Comparison of ENCODE assay signal across 9 mouse cellular contexts in the genomic region with DNA sequence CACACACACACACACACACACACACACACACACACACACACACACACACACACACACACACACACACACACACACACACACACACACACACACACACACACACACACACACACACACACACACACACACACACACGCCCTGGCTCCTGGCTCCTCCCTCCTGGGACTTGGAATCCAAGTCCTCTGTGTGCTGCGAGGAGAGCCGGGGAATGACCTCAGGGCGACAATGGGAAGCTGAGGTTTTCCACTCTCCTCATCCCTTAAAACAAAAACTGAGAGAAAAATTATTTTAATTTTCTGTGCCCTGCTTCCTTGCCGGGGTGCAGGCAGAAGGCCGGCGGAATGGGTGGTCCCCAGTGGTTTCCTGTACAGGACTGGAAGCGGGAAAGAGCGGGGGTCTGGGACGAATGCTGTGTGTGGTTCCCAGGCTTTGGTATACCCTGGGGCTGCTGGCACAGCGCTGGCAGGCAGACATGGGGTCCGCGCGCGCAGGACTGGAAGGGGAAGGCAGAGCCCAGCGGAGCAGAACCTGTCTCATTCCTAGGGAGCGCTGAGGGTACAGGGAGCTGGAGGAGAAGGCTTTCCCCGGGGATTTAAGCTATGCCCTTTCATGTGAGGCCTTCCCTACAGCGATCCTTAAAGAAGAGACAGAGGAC. TPM values are rescaled to one million over a fixed set of nuclear protein-coding genes. Genes with fewer than 3 reads are reported as not detected.
DNase-seq lines count a peak whose midpoint lies in the region; ATAC-seq and TF ChIP-seq lines count a peak whose summit lies in the region.
"Had no signal": no experiment of that assay in that cellular context is flagged by ENCODE, and none has a peak within 500 bp of the region (broad histone marks: within the 10 kb centered on the region; RNA-seq: fewer than 3 reads in every experiment).

No protein-coding gene starts in this region.

- DNase-seq in heart, embryonic 10.5 days (ENCODE audit: low spot score), result no peak
- no peak for DNase-seq in heart, adult 9 months (ENCODE audit: low spot score in 2 of 2)
- DNase-seq in forebrain, postnatal 0 days, result no peak
- DNase-seq in kidney, postnatal 10 days, result peak; percentile 62
- no peak for DNase-seq in ovary, postnatal 10 days (ENCODE audit: low spot score)
- DNase-seq in liver, embryonic 11.5 days (ENCODE audit: low spot score), result no peak
- DNase-seq in cerebellum, adult 18-20 months, result no peak

- peaks cover 24% of the 10 kb centered on the region for H3K4me1 ChIP-seq in heart, embryonic 10.5 days
- H3K4me1 ChIP-seq in forebrain, postnatal 0 days (ENCODE audit: insufficient read depth), result no peaks in the 10 kb centered on the region
- 0 out of 2 replicates have a peak, but pooled peaks cover 4% of the 10 kb centered on the region for H3K4me1 ChIP-seq in neural tube, embryonic 12.5 days
- no peaks in the 10 kb centered on the region for H3K4me1 ChIP-seq in liver, embryonic 11.5 days (replicated peaks; ENCODE audit: control insufficient read depth, insufficient read depth, low read length)

- TF ChIP-seq CTCF in forebrain, postnatal 0 days (IDR thresholded peaks at IDR 0.05; ENCODE audit: low read depth), result no peak

- H3K27me3 ChIP-seq in heart, embryonic 10.5 days (ENCODE audit: insufficient read depth, poor library complexity, severe bottlenecking), result peaks cover 30% of the 10 kb centered on the region
- H3K27me3 ChIP-seq in forebrain, postnatal 0 days (ENCODE audit: insufficient read depth, low read length), result no peaks in the 10 kb centered on the region
- H3K27me3 ChIP-seq in neural tube, embryonic 12.5 days (replicated peaks), result peaks cover 25% of the 10 kb centered on the region
- H3K27me3 ChIP-seq in liver, embryonic 11.5 days (replicated peaks; ENCODE audit: control insufficient read depth, insufficient read depth, low read length), result peaks cover 56% of the 10 kb centered on the region

- peak overlapping the region; percentile 82 for H3K27ac ChIP-seq in heart, embryonic 10.5 days
- no peak overlapping the region for H3K27ac ChIP-seq in forebrain, postnatal 0 days (ENCODE audit: low read depth, low read length)
- no peak overlapping the region for H3K27ac ChIP-seq in neural tube, embryonic 12.5 days
- H3K27ac ChIP-seq in liver, embryonic 11.5 days (ENCODE audit: low read depth, low read length), result no peak overlapping the region

- H3K9me3 ChIP-seq in heart, embryonic 10.5 days, result peaks cover 4% of the 10 kb centered on the region; the same call in 1 of the 2 replicates
- no peaks in the 10 kb centered on the region for H3K9me3 ChIP-seq in forebrain, postnatal 0 days (ENCODE audit: low read length)
- H3K9me3 ChIP-seq in neural tube, embryonic 12.5 days, result no peaks in the 10 kb centered on the region
- no peaks in the 10 kb centered on the region for H3K9me3 ChIP-seq in liver, embryonic 11.5 days (ENCODE audit: control insufficient read depth, low read length)

- no peak for ATAC-seq in forebrain, postnatal 0 days
- 0 out of 2 replicates have a peak, but pooled peaks have one; percentile 17 for ATAC-seq in neural tube, embryonic 12.5 days (ENCODE audit: low FRiP score, low read depth)
- no peak for ATAC-seq in liver, embryonic 11.5 days (replicated peaks; ENCODE audit: low FRiP score)

- 10% methylated on average over 18 of the region's 19 CpGs for WGBS in heart, embryonic 10.5 days
- WGBS in forebrain, postnatal 0 days, result 2% methylated on average over 19 of the region's 19 CpGs
- 7% methylated on average over 19 of the region's 19 CpGs for WGBS in neural tube, embryonic 12.5 days
- WGBS in liver, embryonic 11.5 days, result 13% methylated on average over 18 of the region's 19 CpGs

- H3K36me3 ChIP-seq in heart, embryonic 10.5 days, result no peaks in the 10 kb centered on the region
- H3K36me3 ChIP-seq in forebrain, postnatal 0 days (ENCODE audit: insufficient read depth), result no peaks in the 10 kb centered on the region
- no peaks in the 10 kb centered on the region for H3K36me3 ChIP-seq in neural tube, embryonic 12.5 days
- H3K36me3 ChIP-seq in liver, embryonic 11.5 days (ENCODE audit: control insufficient read depth, insufficient read depth, low read length), result no peaks in the 10 kb centered on the region

- no peak overlapping the region for H3K9ac ChIP-seq in forebrain, postnatal 0 days
- no peak overlapping the region for H3K9ac ChIP-seq in neural tube, embryonic 12.5 days
- no peak overlapping the region for H3K9ac ChIP-seq in liver, embryonic 11.5 days (ENCODE audit: low read depth, low read length)

- peak overlapping the region; percentile 37 for H3K4me3 ChIP-seq in heart, embryonic 10.5 days
- H3K4me3 ChIP-seq in forebrain, postnatal 0 days (ENCODE audit: low read depth, low read length), result no peak overlapping the region
- H3K4me3 ChIP-seq in neural tube, embryonic 12.5 days, result no peak overlapping the region
- no peak overlapping the region for H3K4me3 ChIP-seq in liver, embryonic 11.5 days (ENCODE audit: low read depth, low read length)

- H3K4me2 ChIP-seq in forebrain, postnatal 0 days (ENCODE audit: low read depth), result peak overlapping the region; percentile 10; the same call in 1 of the 2 replicates
- H3K4me2 ChIP-seq in neural tube, embryonic 12.5 days (replicated peaks), result peak overlapping the region; percentile 38
- no peak overlapping the region for H3K4me2 ChIP-seq in liver, embryonic 11.5 days

RNA-seq across cellular contexts. Expression of a gene that starts 30.1 kb away (rescaled TPM):
- polyA plus RNA-seq in heart, embryonic 10.5 days (2016; fragmentation: Nextera tagmentation; extraction: Ambion mirVana), result 0.44 TPM in 1 of 2 replicates, not detected in the other
- 0.62 and 1.9 TPM in 2 replicates for total RNA-seq in forebrain, postnatal 0 days (2014; rRNA removed)
- polyA plus RNA-seq in forebrain, postnatal 0 days (2015; fragmentation: Nextera tagmentation; extraction: Ambion mirVana), result 0.03 and 0.18 TPM in 2 replicates
- polyA plus RNA-seq in neural tube, embryonic 12.5 days (2016; fragmentation: Nextera tagmentation; extraction: Ambion mirVana), result 1.0 and 1.2 TPM in 2 replicates
- polyA plus RNA-seq in liver, embryonic 11.5 days (2014; fragmentation: Nextera tagmentation; extraction: Ambion mirVana), result 0.94 and 1.3 TPM in 2 replicates
- total RNA-seq: hematopoietic stem cell, adult 5-6 weeks had no signal

RNA-seq across cellular contexts. Expression of a gene that starts 31.1 kb away (rescaled TPM):
- polyA plus RNA-seq in heart, embryonic 10.5 days (2016; fragmentation: Nextera tagmentation; extraction: Ambion mirVana), result 80.6 and 140 TPM in 2 replicates
- 69.0 and 91.4 TPM in 2 replicates for total RNA-seq in forebrain, postnatal 0 days (2014; rRNA removed)
- polyA plus RNA-seq in forebrain, postnatal 0 days (2015; fragmentation: Nextera tagmentation; extraction: Ambion mirVana), result 34.3 and 36.1 TPM in 2 replicates
- 156 and 166 TPM in 2 replicates for polyA plus RNA-seq in neural tube, embryonic 12.5 days (2016; fragmentation: Nextera tagmentation; extraction: Ambion mirVana)
- polyA plus RNA-seq in liver, embryonic 11.5 days (2014; fragmentation: Nextera tagmentation; extraction: Ambion mirVana), result 148 and 149 TPM in 2 replicates

RNA-seq across cellular contexts. Expression of a gene that starts 57.9 kb away (rescaled TPM):
- polyA plus RNA-seq in heart, embryonic 10.5 days (2016; fragmentation: Nextera tagmentation; extraction: Ambion mirVana), result 973 and 1,195 TPM in 2 replicates
- total RNA-seq in forebrain, postnatal 0 days (2014; rRNA removed), result 230 and 424 TPM in 2 replicates
- 688 and 881 TPM in 2 replicates for polyA plus RNA-seq in forebrain, postnatal 0 days (2015; fragmentation: Nextera tagmentation; extraction: Ambion mirVana)
- polyA plus RNA-seq in neural tube, embryonic 12.5 days (2016; fragmentation: Nextera tagmentation; extraction: Ambion mirVana), result 436 and 478 TPM in 2 replicates
- polyA plus RNA-seq in liver, embryonic 11.5 days (2014; fragmentation: Nextera tagmentation; extraction: Ambion mirVana), result 835 and 866 TPM in 2 replicates
